Mouse (Mus musculus) megakaryocyte, embryonic 14.5 days (primary cell): ENCODE results near the gene Insl3. TPM values are rescaled to one million over a fixed set of nuclear protein-coding genes. Genes with fewer than 3 reads are reported as not detected.

ENCODE experiments used
- H3K27me3 ChIP-seq: replicated peaks from 2 replicates; pipeline ENCODE3; 2012; ENCODE audit warnings: inconsistent platforms
- H3K36me3 ChIP-seq: replicated peaks from 2 replicates; pipeline ENCODE3; 2012; ENCODE audit warnings: low read length, inconsistent platforms, mixed read lengths
- H3K4me1 ChIP-seq: 2 replicates; pipeline ENCODE4 v1.6.1; 2012; ENCODE audit warnings: inconsistent platforms
- H3K4me3 ChIP-seq: replicated peaks from 2 replicates; pipeline ENCODE3; 2012; ENCODE audit warnings: moderate library complexity, mild to moderate bottlenecking, inconsistent platforms
- H3K9me3 ChIP-seq: 2 replicates; pipeline ENCODE4 v1.6.1; 2012; ENCODE audit warnings: inconsistent platforms
- FLI1 ChIP-seq: IDR thresholded peaks from 2 replicates; pipeline ENCODE4 v1.6.1; 2012; ENCODE audit warnings: low read length, inconsistent platforms, mixed read lengths
- GATA1 ChIP-seq: IDR thresholded peaks from 3 replicates; pipeline ENCODE4 v1.6.1; 2012; ENCODE audit warnings: mixed read lengths, low read length, inconsistent platforms, borderline replicate concordance
- polyA plus RNA-seq: library from polyadenylated mRNA; stranded (reverse); fragments of >175 nt; gene quantifications from 2 replicates; pipeline ENCODE4 v1.2.3, GENCODE M21; 2012; ENCODE audit warnings: low replicate concordance; ENCODE audit not compliant: insufficient read depth

Gene Insl3
- polyA plus RNA-seq, 1 experiment, result 241 TPM

GRCm38 (mm10) chr8:71676803-71677202 is 12.2 kb upstream of the Insl3 start:
- Histone ChIP-seq H3K27me3 (no peaks in the 10 kb centered on the region), H3K4me3 (peak overlapping the region; percentile 97), H3K4me1 (peaks cover 69% of the 10 kb centered on the region), H3K9me3 (no peaks in the 10 kb centered on the region), H3K36me3 (peaks cover 42% of the 10 kb centered on the region)
- TF ChIP-seq FLI1 (no peak), GATA1 (no peak)

DNA sequence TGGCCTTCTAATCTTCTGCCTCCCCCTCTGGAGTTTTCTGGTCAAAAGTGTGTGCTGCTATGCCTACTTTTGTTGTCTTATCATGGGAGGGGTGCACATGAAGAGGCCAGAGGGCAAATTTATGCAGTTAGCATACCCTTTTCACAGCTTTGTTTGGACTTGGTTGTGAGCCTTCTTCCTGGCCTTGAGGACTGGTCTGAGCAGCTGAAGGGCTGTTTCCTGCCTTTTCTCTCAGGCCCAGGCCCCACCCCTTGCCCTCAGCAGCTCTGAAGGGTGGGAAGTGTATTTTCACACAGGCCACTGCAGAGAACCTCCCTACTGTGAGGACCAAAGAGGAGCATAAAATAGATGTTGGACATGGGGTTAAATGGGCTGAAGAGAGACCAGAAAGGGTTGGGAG is 11.5 kb upstream of the Insl3 start:
- peaks cover 61% of the 10 kb centered on the region for H3K4me1 ChIP-seq
- H3K4me3 ChIP-seq, result peak overlapping the region; percentile 97
- H3K36me3 ChIP-seq, result peaks cover 49% of the 10 kb centered on the region
- no peak for TF ChIP-seq FLI1
- no peak for TF ChIP-seq GATA1
- no peaks in the 10 kb centered on the region for H3K27me3 ChIP-seq
- no peaks in the 10 kb centered on the region for H3K9me3 ChIP-seq

- peaks cover 56% of the 10 kb centered on the region for H3K36me3 ChIP-seq
- H3K27me3 ChIP-seq, result no peaks in the 10 kb centered on the region
- peaks cover 55% of the 10 kb centered on the region for H3K4me1 ChIP-seq
- no peaks in the 10 kb centered on the region for H3K9me3 ChIP-seq
- H3K4me3 ChIP-seq, result peak overlapping the region; percentile 97
- TF ChIP-seq GATA1, result no peak
- no peak for TF ChIP-seq FLI1
Measured at GRCm38 (mm10) chr8:71678216-71678615, 10.8 kb upstream of the Insl3 start.

DNA sequence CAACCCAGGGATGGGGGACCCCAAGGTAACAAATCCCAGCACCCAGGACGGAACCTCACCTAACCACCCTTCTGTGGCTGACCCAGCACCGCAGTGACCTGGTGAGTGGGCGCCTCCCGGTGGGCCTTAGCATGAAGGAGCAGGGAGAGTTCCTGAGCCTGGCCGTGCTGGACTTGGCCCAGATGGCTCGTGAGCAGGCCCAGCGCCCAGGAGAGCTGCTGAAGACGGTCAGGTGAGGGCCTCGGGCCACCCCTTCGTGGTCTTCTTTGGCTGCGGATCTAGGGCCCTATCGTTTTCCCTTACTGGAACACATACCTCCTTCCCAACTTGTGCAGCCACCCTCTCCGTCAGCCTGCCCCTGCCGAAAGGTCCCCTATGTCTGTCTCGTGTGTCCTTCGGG is 9.9 kb upstream of the Insl3 start:
- no peaks in the 10 kb centered on the region for H3K9me3 ChIP-seq

DNA sequence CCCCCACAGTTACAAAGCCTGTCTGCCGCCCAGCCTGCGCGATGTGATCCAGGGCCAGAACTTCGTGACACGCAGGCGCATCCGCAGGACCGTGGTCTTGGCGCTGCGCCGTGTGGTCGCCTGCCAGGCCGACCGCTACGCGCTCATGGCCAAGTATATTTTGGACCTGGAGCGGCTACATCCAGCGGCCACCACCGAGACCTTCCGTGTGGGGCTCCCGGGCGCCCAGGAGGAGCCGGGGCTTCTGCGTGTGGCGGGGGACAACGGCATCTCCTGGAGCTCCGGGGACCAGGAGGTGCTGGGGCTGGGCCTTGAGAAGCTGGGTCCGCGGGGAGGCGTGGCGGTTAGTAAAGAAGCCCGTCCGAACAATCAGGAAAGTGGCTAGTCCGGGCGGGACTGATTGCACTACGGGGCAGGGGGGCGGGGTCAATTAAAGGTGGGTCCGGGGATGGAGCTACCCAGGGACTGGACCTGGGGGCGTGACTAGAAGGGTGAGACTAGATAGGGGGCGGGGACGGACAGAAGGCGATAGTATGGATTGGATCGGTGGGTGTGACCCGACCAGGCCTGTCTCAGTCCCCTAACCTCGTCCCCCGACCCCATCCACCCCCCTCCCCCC is 9.4 kb upstream of the Insl3 start:
- no peak overlapping the region for H3K4me3 ChIP-seq
- peaks cover 43% of the 10 kb centered on the region for H3K4me1 ChIP-seq
- TF ChIP-seq GATA1, result no peak
- TF ChIP-seq FLI1, result no peak
- H3K9me3 ChIP-seq, result no peaks in the 10 kb centered on the region
- H3K27me3 ChIP-seq, result no peaks in the 10 kb centered on the region
- peaks cover 70% of the 10 kb centered on the region for H3K36me3 ChIP-seq

More for the DNA sequence above, 9.9 kb upstream of the Insl3 start:
- no peak overlapping the region for H3K4me3 ChIP-seq
- no peaks in the 10 kb centered on the region for H3K27me3 ChIP-seq
- TF ChIP-seq GATA1, result no peak
- TF ChIP-seq FLI1, result no peak
- H3K4me1 ChIP-seq, result peaks cover 46% of the 10 kb centered on the region
- peaks cover 65% of the 10 kb centered on the region for H3K36me3 ChIP-seq

DNA sequence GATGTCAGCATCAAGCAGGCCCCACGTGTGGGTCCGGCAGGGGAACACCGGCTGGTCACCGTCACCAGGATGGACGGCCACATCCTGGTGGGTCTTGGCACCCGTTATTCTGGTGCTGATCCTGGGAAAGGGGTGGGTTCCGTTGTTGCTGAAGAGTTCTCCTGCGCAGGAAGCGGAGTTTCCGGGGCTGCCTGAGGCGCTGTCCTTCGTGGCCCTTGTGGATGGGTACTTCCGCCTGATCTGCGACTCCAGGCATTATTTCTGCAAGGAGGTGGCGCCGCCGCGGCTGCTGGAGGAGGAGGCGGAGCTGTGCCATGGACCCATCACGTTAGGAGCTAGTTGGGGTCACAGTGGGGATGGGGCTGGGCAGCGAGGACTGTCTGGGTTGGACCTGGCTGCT is 8.5 kb upstream of the Insl3 start:
- Histone ChIP-seq H3K4me3 (no peak overlapping the region), H3K36me3 (peaks cover 78% of the 10 kb centered on the region), H3K4me1 (peaks cover 38% of the 10 kb centered on the region), H3K9me3 (no peaks in the 10 kb centered on the region), H3K27me3 (no peaks in the 10 kb centered on the region)
- no peak for TF ChIP-seq FLI1

DNA sequence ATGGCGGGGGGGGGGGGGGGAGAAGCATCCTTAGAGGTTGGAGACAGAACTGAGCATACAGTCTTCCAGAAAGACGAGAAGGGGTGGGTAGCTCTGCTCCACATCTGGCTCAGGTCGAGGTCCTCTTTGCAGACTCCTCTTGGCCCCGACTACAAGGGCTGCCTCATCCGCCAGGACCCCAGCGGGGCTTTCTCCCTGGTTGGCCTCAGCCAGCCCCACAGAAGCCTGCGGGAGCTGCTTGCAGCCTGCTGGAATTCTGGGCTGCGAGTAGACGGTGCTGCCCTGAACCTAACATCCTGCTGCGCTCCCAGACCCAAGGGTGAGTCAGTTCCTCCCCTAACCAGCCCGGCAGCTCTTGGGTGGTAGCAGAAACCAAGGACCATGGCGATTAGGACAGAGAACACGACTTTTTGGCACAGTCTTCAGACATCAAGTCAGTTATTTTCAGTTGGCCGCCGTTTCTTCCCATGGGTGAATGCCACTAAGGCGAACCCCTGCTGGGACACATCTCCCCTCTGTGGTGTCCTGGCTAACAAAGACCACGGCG is 7.6 kb upstream of the Insl3 start:
- no peak for TF ChIP-seq GATA1
- no peak for TF ChIP-seq FLI1
- peaks cover 34% of the 10 kb centered on the region for H3K4me1 ChIP-seq
- H3K9me3 ChIP-seq, result no peaks in the 10 kb centered on the region
- H3K4me3 ChIP-seq, result no peak overlapping the region
- no peaks in the 10 kb centered on the region for H3K27me3 ChIP-seq
- peaks cover 88% of the 10 kb centered on the region for H3K36me3 ChIP-seq

- no peaks in the 10 kb centered on the region for H3K9me3 ChIP-seq
- peaks cover 99% of the 10 kb centered on the region for H3K36me3 ChIP-seq
- TF ChIP-seq FLI1 (no peak), GATA1 (no peak)
- peaks cover 38% of the 10 kb centered on the region for H3K4me1 ChIP-seq
- H3K27me3 ChIP-seq, result no peaks in the 10 kb centered on the region
- H3K4me3 ChIP-seq, result no peak overlapping the region
Measured at GRCm38 (mm10) chr8:71682832-71683231, 6.2 kb upstream of the Insl3 start.

- TF ChIP-seq FLI1 (no peak), GATA1 (no peak)
- Histone ChIP-seq H3K27me3 (no peaks in the 10 kb centered on the region), H3K4me1 (peaks cover 28% of the 10 kb centered on the region), H3K36me3 (peaks cover 99% of the 10 kb centered on the region), H3K9me3 (no peaks in the 10 kb centered on the region), H3K4me3 (no peak overlapping the region)
Measured at GRCm38 (mm10) chr8:71684701-71685100, 4.3 kb upstream of the Insl3 start.

GRCm38 (mm10) chr8:71685573-71685972 is 3.4 kb upstream of the Insl3 start:
- H3K27me3 ChIP-seq, result no peaks in the 10 kb centered on the region
- H3K36me3 ChIP-seq, result peaks cover 100% of the 10 kb centered on the region
- peaks cover 32% of the 10 kb centered on the region for H3K4me1 ChIP-seq
- TF ChIP-seq FLI1 (no peak), GATA1 (no peak)
- H3K9me3 ChIP-seq, result no peaks in the 10 kb centered on the region
- H3K4me3 ChIP-seq, result no peak overlapping the region
